Mouse (Mus musculus): Measurements from ENCODE around the gene Msi2.

Gene Msi2

GRCm38 (mm10) chr11:88557828-88558580, 160.3 kb downstream of the Msi2 start:
- DNase-seq, result no peak

- DNase-seq, result no peak
Observed at GRCm38 (mm10) chr11:88557116-88557768, 161.1 kb downstream of the Msi2 start.

GRCm38 (mm10) chr11:88555902-88556549, 162.3 kb downstream of the Msi2 start:
- no peak for DNase-seq

GRCm38 (mm10) chr11:88555232-88555818, 163.0 kb downstream of the Msi2 start:
- DNase-seq, result no peak

GRCm38 (mm10) chr11:88553521-88554310, 164.6 kb downstream of the Msi2 start:
- DNase-seq, result no peak

- peak; percentile 86 for DNase-seq
Observed at GRCm38 (mm10) chr11:88552987-88553386, 165.3 kb downstream of the Msi2 start.

- no peak for DNase-seq
Observed at GRCm38 (mm10) chr11:88552385-88552784, 165.9 kb downstream of the Msi2 start.

- DNase-seq, result peak; percentile 74
Observed at GRCm38 (mm10) chr11:88551034-88551433, 167.3 kb downstream of the Msi2 start.

GRCm38 (mm10) chr11:88550083-88550907, 168.0 kb downstream of the Msi2 start:
- peak; percentile 70 for DNase-seq

GRCm38 (mm10) chr11:88549529-88549900, 168.8 kb downstream of the Msi2 start:
- DNase-seq, result no peak

- peak; percentile 44 for DNase-seq
Observed at GRCm38 (mm10) chr11:88548832-88549528, 169.3 kb downstream of the Msi2 start.

GRCm38 (mm10) chr11:88548423-88548822, 169.9 kb downstream of the Msi2 start:
- no peak for DNase-seq

- DNase-seq, result no peak
Observed at GRCm38 (mm10) chr11:88543771-88544170, 174.5 kb downstream of the Msi2 start.

- no peak for DNase-seq
Observed at GRCm38 (mm10) chr11:88542817-88543216, 175.5 kb downstream of the Msi2 start.

GRCm38 (mm10) chr11:88541666-88542639, 176.4 kb downstream of the Msi2 start:
- DNase-seq, result no peak

- no peak for DNase-seq
Observed at GRCm38 (mm10) chr11:88539637-88540478, 178.5 kb downstream of the Msi2 start.

- DNase-seq, result no peak
Observed at GRCm38 (mm10) chr11:88538710-88539340, 179.5 kb downstream of the Msi2 start.

GRCm38 (mm10) chr11:88537344-88537743, 181.0 kb downstream of the Msi2 start:
- DNase-seq, result no peak

Measured in thymus, postnatal 4 days (tissue).